Mouse (Mus musculus) midbrain, embryonic 12.5 days (tissue): ENCODE data around the gene Castor1. TPM values are rescaled to one million over a fixed set of nuclear protein-coding genes. Genes with fewer than 3 reads are reported as not detected.

Experiments
- ATAC-seq: fragments of 200-750 bp; cut with Nextera tagmentation; 2 replicates; pipeline ENCODE4 v1.8.0; 2017; ENCODE audit warnings: low read depth, moderate TSS enrichment, moderate library complexity; ENCODE audit not compliant: low FRiP score
- H3K27ac ChIP-seq: fragments of 300-500 bp; sonication (generic); replicated peaks from 2 replicates; pipeline ENCODE4 v1.5.1; 2016; ENCODE audit warnings: mild to moderate bottlenecking
- H3K27me3 ChIP-seq: fragments of 300-500 bp; sonication (generic); 2 replicates; pipeline ENCODE4 v1.6.1; 2016; ENCODE audit warnings: mild to moderate bottlenecking
- H3K36me3 ChIP-seq: fragments of 300-500 bp; sonication (generic); 2 replicates; pipeline ENCODE4 v1.6.1; 2016
- H3K4me1 ChIP-seq: fragments of 300-500 bp; sonication (generic); 2 replicates; pipeline ENCODE4 v1.6.1; 2016
- H3K4me2 ChIP-seq: fragments of 300-500 bp; sonication (generic); replicated peaks from 2 replicates; pipeline ENCODE4 v1.6.1; 2016; ENCODE audit warnings: mild to moderate bottlenecking, moderate library complexity
- H3K4me3 ChIP-seq: fragments of 300-500 bp; sonication (generic); 2 replicates; pipeline ENCODE4 v1.5.1; 2016; ENCODE audit warnings: mild to moderate bottlenecking
- H3K9ac ChIP-seq: fragments of 300-500 bp; sonication (generic); replicated peaks from 2 replicates; pipeline ENCODE4 v1.6.1; 2016; ENCODE audit warnings: mild to moderate bottlenecking, moderate library complexity
- H3K9me3 ChIP-seq: fragments of 300-500 bp; sonication (generic); 2 replicates; pipeline ENCODE4 v1.6.1; 2016; ENCODE audit warnings: mild to moderate bottlenecking
- WGBS: fragments of 180-500 bp; shearing (Covaris S2); methylation state at CpG from one replicate; pipeline ENCODE4 v1.1.7; 2016; 5-methylcytosine and 5-hydroxymethylcytosine counted together
- polyA plus RNA-seq: library from polyadenylated mRNA; unstranded; fragments of >200 nt; fragmentation: Nextera tagmentation; extraction: Ambion mirVana; gene quantifications from 2 replicates; pipeline ENCODE4 v1.2.1, GENCODE M21; 2016

Gene Castor1
- polyA plus RNA-seq, 1 experiment from 2014 or later = 2.9 TPM

GRCm38 (mm10) chr11:4193420-4193819, 24.6 kb upstream of the Castor1 start:
- Histone ChIP-seq H3K4me3 (no peak overlapping the region), H3K4me2 (no peak overlapping the region), H3K4me1 (0 out of 2 replicates have a peak, but pooled peaks cover 2% of the 10 kb centered on the region), H3K27me3 (no peaks in the 10 kb centered on the region), H3K36me3 (no peaks in the 10 kb centered on the region), H3K9ac (no peak overlapping the region), H3K27ac (no peak overlapping the region), H3K9me3 (no peaks in the 10 kb centered on the region)
- no peak for ATAC-seq

GRCm38 (mm10) chr11:4195597-4196031, 22.4 kb upstream of the Castor1 start:
- Histone ChIP-seq H3K36me3 (no peaks in the 10 kb centered on the region), H3K4me2 (no peak overlapping the region), H3K27me3 (no peaks in the 10 kb centered on the region), H3K9me3 (no peaks in the 10 kb centered on the region), H3K9ac (no peak overlapping the region), H3K4me1 (no peaks in the 10 kb centered on the region), H3K4me3 (no peak overlapping the region), H3K27ac (no peak overlapping the region)
- no peak for ATAC-seq
- 89% methylated on average over 3 of the region's 3 CpGs for WGBS

GRCm38 (mm10) chr11:4196636-4197035, 21.4 kb upstream of the Castor1 start:
- Histone ChIP-seq H3K9ac (no peak overlapping the region), H3K27me3 (no peaks in the 10 kb centered on the region), H3K27ac (no peak overlapping the region), H3K36me3 (no peaks in the 10 kb centered on the region), H3K4me1 (no peaks in the 10 kb centered on the region), H3K4me2 (no peak overlapping the region), H3K4me3 (no peak overlapping the region), H3K9me3 (no peaks in the 10 kb centered on the region)
- WGBS = 80% methylated on average over 8 of the region's 8 CpGs
- ATAC-seq = no peak

- no peak overlapping the region for H3K4me2 ChIP-seq
- no peak overlapping the region for H3K9ac ChIP-seq
- no peaks in the 10 kb centered on the region for H3K27me3 ChIP-seq
- WGBS = 53% methylated on average over 1 of the region's 1 CpGs
- no peak overlapping the region for H3K27ac ChIP-seq
- H3K4me3 ChIP-seq = no peak overlapping the region
- H3K9me3 ChIP-seq = no peaks in the 10 kb centered on the region
- no peak for ATAC-seq
- no peaks in the 10 kb centered on the region for H3K4me1 ChIP-seq
- H3K36me3 ChIP-seq = no peaks in the 10 kb centered on the region
Measured at GRCm38 (mm10) chr11:4197691-4198090, 20.3 kb upstream of the Castor1 start.

GRCm38 (mm10) chr11:4201981-4202700, 15.9 kb upstream of the Castor1 start:
- H3K9me3 ChIP-seq = no peaks in the 10 kb centered on the region
- H3K27me3 ChIP-seq = no peaks in the 10 kb centered on the region
- no peak overlapping the region for H3K9ac ChIP-seq
- H3K27ac ChIP-seq = no peak overlapping the region
- WGBS = 87% methylated on average over 11 of the region's 11 CpGs
- no peak overlapping the region for H3K4me3 ChIP-seq
- no peak for ATAC-seq
- H3K36me3 ChIP-seq = peaks cover 13% of the 10 kb centered on the region; the same call in 1 of the 2 replicates
- no peak overlapping the region for H3K4me2 ChIP-seq
- H3K4me1 ChIP-seq = no peaks in the 10 kb centered on the region

GRCm38 (mm10) chr11:4202995-4203704, 14.9 kb upstream of the Castor1 start:
- H3K4me2 ChIP-seq = no peak overlapping the region
- H3K36me3 ChIP-seq = peaks cover 23% of the 10 kb centered on the region; the same call in 1 of the 2 replicates
- no peak for ATAC-seq
- H3K4me3 ChIP-seq = no peak overlapping the region
- H3K9ac ChIP-seq = no peak overlapping the region
- WGBS = 90% methylated on average over 12 of the region's 12 CpGs
- no peaks in the 10 kb centered on the region for H3K9me3 ChIP-seq
- H3K27me3 ChIP-seq = no peaks in the 10 kb centered on the region
- H3K27ac ChIP-seq = no peak overlapping the region
- no peaks in the 10 kb centered on the region for H3K4me1 ChIP-seq

- no peak overlapping the region for H3K4me2 ChIP-seq
Measured at GRCm38 (mm10) chr11:4203705-4204074, 14.3 kb upstream of the Castor1 start.

GRCm38 (mm10) chr11:4205097-4205655, 12.8 kb upstream of the Castor1 start:
- Histone ChIP-seq H3K9me3 (no peaks in the 10 kb centered on the region), H3K36me3 (peaks cover 31% of the 10 kb centered on the region), H3K27me3 (no peaks in the 10 kb centered on the region), H3K4me3 (no peak overlapping the region), H3K9ac (no peak overlapping the region), H3K4me2 (no peak overlapping the region), H3K27ac (no peak overlapping the region), H3K4me1 (no peaks in the 10 kb centered on the region)
- no peak for ATAC-seq
- 92% methylated on average over 5 of the region's 5 CpGs for WGBS

More at GRCm38 (mm10) chr11:4203705-4204074, 14.3 kb upstream of the Castor1 start:
- ATAC-seq = no peak
- Histone ChIP-seq H3K9me3 (no peaks in the 10 kb centered on the region), H3K27me3 (no peaks in the 10 kb centered on the region), H3K9ac (no peak overlapping the region), H3K36me3 (peaks cover 28% of the 10 kb centered on the region), H3K27ac (no peak overlapping the region), H3K4me3 (no peak overlapping the region), H3K4me1 (no peaks in the 10 kb centered on the region)
- 55% methylated on average over 2 of the region's 2 CpGs for WGBS

- Histone ChIP-seq H3K4me3 (no peak overlapping the region), H3K4me1 (no peaks in the 10 kb centered on the region), H3K27me3 (no peaks in the 10 kb centered on the region), H3K9ac (no peak overlapping the region), H3K36me3 (peaks cover 36% of the 10 kb centered on the region), H3K4me2 (no peak overlapping the region), H3K9me3 (no peaks in the 10 kb centered on the region), H3K27ac (no peak overlapping the region)
- no peak for ATAC-seq
- 93% methylated on average over 7 of the region's 7 CpGs for whole genome bisulfite sequencing
Measured at GRCm38 (mm10) chr11:4205951-4206350, 12.1 kb upstream of the Castor1 start.

GRCm38 (mm10) chr11:4206563-4206962, 11.5 kb upstream of the Castor1 start:
- Histone ChIP-seq H3K9me3 (no peaks in the 10 kb centered on the region), H3K36me3 (peaks cover 39% of the 10 kb centered on the region), H3K4me1 (no peaks in the 10 kb centered on the region), H3K9ac (no peak overlapping the region), H3K4me3 (no peak overlapping the region), H3K27ac (no peak overlapping the region), H3K4me2 (no peak overlapping the region), H3K27me3 (no peaks in the 10 kb centered on the region)
- 84% methylated on average over 6 of the region's 6 CpGs for WGBS
- ATAC-seq = no peak

- peaks cover 48% of the 10 kb centered on the region for H3K36me3 ChIP-seq
- H3K9me3 ChIP-seq = no peaks in the 10 kb centered on the region
- ATAC-seq = no peak
- H3K4me3 ChIP-seq = no peak overlapping the region
- no peaks in the 10 kb centered on the region for H3K4me1 ChIP-seq
- no peak overlapping the region for H3K4me2 ChIP-seq
- no peak overlapping the region for H3K27ac ChIP-seq
- no peak overlapping the region for H3K9ac ChIP-seq
- no peaks in the 10 kb centered on the region for H3K27me3 ChIP-seq
- 94% methylated on average over 9 of the region's 9 CpGs for WGBS
Measured at GRCm38 (mm10) chr11:4207655-4208054, 10.4 kb upstream of the Castor1 start.

GRCm38 (mm10) chr11:4209556-4209955, 8.5 kb upstream of the Castor1 start:
- Histone ChIP-seq H3K36me3 (peaks cover 67% of the 10 kb centered on the region), H3K27ac (no peak overlapping the region), H3K4me2 (no peak overlapping the region), H3K4me3 (no peak overlapping the region), H3K4me1 (no peaks in the 10 kb centered on the region), H3K9me3 (no peaks in the 10 kb centered on the region), H3K9ac (no peak overlapping the region), H3K27me3 (no peaks in the 10 kb centered on the region)
- no peak for ATAC-seq
- 81% methylated on average over 5 of the region's 5 CpGs for WGBS
